Mouse (Mus musculus): ENCODE results near the gene Sppl3.

GRCm38 (mm10) chr5:115091015-115091414 is 80.1 kb downstream of the Sppl3 start:
- no peak for TF ChIP-seq EP300 (IDR thresholded peaks at IDR 0.05)
- TF ChIP-seq CTCF (IDR thresholded peaks at IDR 0.05) = no peak

All from lung, postnatal 0 days (tissue).